Mouse (Mus musculus) intestine, embryonic 16.5 days (tissue): ENCODE measurements around the gene Adamtsl1. TPM values are rescaled to one million over a fixed set of nuclear protein-coding genes. Genes with fewer than 3 reads are reported as not detected.

Experiments
- ATAC-seq: fragments of 200-750 bp; cut with Nextera tagmentation; 2 replicates; pipeline ENCODE4 v1.8.0; 2017; ENCODE audit warnings: moderate TSS enrichment, moderate library complexity
- H3K27ac ChIP-seq: fragments of 300-500 bp; sonication (generic); 2 replicates; pipeline ENCODE4 v1.5.1; 2014; ENCODE audit warnings: mild to moderate bottlenecking, low read length
- H3K27me3 ChIP-seq: fragments of 300-500 bp; sonication (generic); replicated peaks from 2 replicates; pipeline ENCODE4 v1.6.1; 2014; ENCODE audit warnings: low read length, control low read depth, mixed read lengths; ENCODE audit not compliant: control insufficient read depth, insufficient read depth
- H3K36me3 ChIP-seq: fragments of 300-500 bp; sonication (generic); 2 replicates; pipeline ENCODE4 v1.6.1; 2014; ENCODE audit warnings: low read length, control low read depth; ENCODE audit not compliant: control insufficient read depth, insufficient read depth
- H3K4me1 ChIP-seq: fragments of 300-500 bp; sonication (generic); 2 replicates; pipeline ENCODE4 v1.6.1; 2014; ENCODE audit warnings: low read length, control low read depth, mixed read lengths; ENCODE audit not compliant: control insufficient read depth, insufficient read depth
- H3K4me2 ChIP-seq: fragments of 300-500 bp; sonication (generic); 2 replicates; pipeline ENCODE4 v1.6.1; 2014; ENCODE audit warnings: low read depth, low read length, control low read depth
- H3K4me3 ChIP-seq: fragments of 300-500 bp; sonication (generic); 2 replicates; pipeline ENCODE4 v1.5.1; 2014; ENCODE audit warnings: mild to moderate bottlenecking, low read length
- H3K9ac ChIP-seq: fragments of 300-500 bp; sonication (generic); 2 replicates; pipeline ENCODE4 v1.6.1; 2014; ENCODE audit warnings: low read depth, low read length
- H3K9me3 ChIP-seq: fragments of 300-500 bp; sonication (generic); 2 replicates; pipeline ENCODE4 v1.6.1; 2016; ENCODE audit warnings: low read length, control low read depth; ENCODE audit not compliant: control insufficient read depth
- WGBS: fragments of 180-500 bp; shearing (Covaris S2); extraction: QIAGEN DNeasy Blood & Tissue Kit; methylation state at CpG from one replicate; pipeline ENCODE4 v1.1.7; 2014; 5-methylcytosine and 5-hydroxymethylcytosine counted together
- polyA plus RNA-seq: library from polyadenylated mRNA; unstranded; fragments of >200 nt; fragmentation: Nextera tagmentation; extraction: Ambion mirVana; gene quantifications from 2 replicates; pipeline ENCODE4 v1.2.1, GENCODE M21; 2015

The Adamtsl1 gene
- polyA plus RNA-seq, 1 experiment from 2014 or later, result 6.6 TPM

GRCm38 (mm10) chr4:85845931-85846330 lies 332.0 kb downstream of the Adamtsl1 start:
- WGBS, result 51% methylated on average over 7 of the region's 7 CpGs
- Histone ChIP-seq H3K27me3 (no peaks in the 10 kb centered on the region), H3K9me3 (no peaks in the 10 kb centered on the region), H3K36me3 (no peaks in the 10 kb centered on the region), H3K9ac (no peak overlapping the region), H3K4me3 (no peak overlapping the region), H3K4me2 (no peak overlapping the region), H3K27ac (no peak overlapping the region), H3K4me1 (no peaks in the 10 kb centered on the region)
- no peak for ATAC-seq

- H3K9me3 ChIP-seq, result no peaks in the 10 kb centered on the region
- H3K36me3 ChIP-seq, result no peaks in the 10 kb centered on the region
- H3K4me1 ChIP-seq, result no peaks in the 10 kb centered on the region
- no peak overlapping the region for H3K4me3 ChIP-seq
- H3K9ac ChIP-seq, result no peak overlapping the region
- no peaks in the 10 kb centered on the region for H3K27me3 ChIP-seq
- no peak overlapping the region for H3K27ac ChIP-seq
- 87% methylated on average over 7 of the region's 7 CpGs for WGBS
- no peak for ATAC-seq
- H3K4me2 ChIP-seq, result no peak overlapping the region
These were observed 339.4 kb downstream of the Adamtsl1 start for GRCm38 (mm10) chr4:85853401-85853800.

- H3K4me3 ChIP-seq, result no peak overlapping the region
- no peaks in the 10 kb centered on the region for H3K36me3 ChIP-seq
- WGBS, result 48% methylated on average over 8 of the region's 8 CpGs
- H3K4me2 ChIP-seq, result no peak overlapping the region
- H3K27ac ChIP-seq, result no peak overlapping the region
- no peak for ATAC-seq
- H3K9me3 ChIP-seq, result no peaks in the 10 kb centered on the region
- no peak overlapping the region for H3K9ac ChIP-seq
- H3K27me3 ChIP-seq, result no peaks in the 10 kb centered on the region
- H3K4me1 ChIP-seq, result no peaks in the 10 kb centered on the region
These were observed 340.5 kb downstream of the Adamtsl1 start for GRCm38 (mm10) chr4:85854507-85854906.

GRCm38 (mm10) chr4:85879376-85879775 lies 365.4 kb downstream of the Adamtsl1 start:
- no peaks in the 10 kb centered on the region for H3K9me3 ChIP-seq
- no peak overlapping the region for H3K9ac ChIP-seq
- WGBS, result 64% methylated on average over 6 of the region's 6 CpGs

GRCm38 (mm10) chr4:85881318-85881717 lies 367.3 kb downstream of the Adamtsl1 start:
- Histone ChIP-seq H3K9ac (no peak overlapping the region), H3K4me3 (no peak overlapping the region), H3K9me3 (no peaks in the 10 kb centered on the region), H3K4me1 (no peaks in the 10 kb centered on the region), H3K4me2 (no peak overlapping the region), H3K36me3 (no peaks in the 10 kb centered on the region), H3K27ac (no peak overlapping the region), H3K27me3 (no peaks in the 10 kb centered on the region)
- 84% methylated on average over 4 of the region's 4 CpGs for WGBS
- ATAC-seq, result no peak

More at GRCm38 (mm10) chr4:85879376-85879775, 365.4 kb downstream of the Adamtsl1 start:
- H3K27ac ChIP-seq, result no peak overlapping the region
- no peaks in the 10 kb centered on the region for H3K4me1 ChIP-seq
- ATAC-seq, result no peak
- no peaks in the 10 kb centered on the region for H3K27me3 ChIP-seq
- H3K36me3 ChIP-seq, result no peaks in the 10 kb centered on the region
- H3K4me2 ChIP-seq, result no peak overlapping the region
- H3K4me3 ChIP-seq, result no peak overlapping the region

GRCm38 (mm10) chr4:85884031-85884430 lies 370.1 kb downstream of the Adamtsl1 start:
- Histone ChIP-seq H3K27ac (no peak overlapping the region), H3K9ac (no peak overlapping the region), H3K4me2 (no peak overlapping the region), H3K4me3 (no peak overlapping the region), H3K27me3 (no peaks in the 10 kb centered on the region), H3K9me3 (no peaks in the 10 kb centered on the region), H3K36me3 (no peaks in the 10 kb centered on the region), H3K4me1 (no peaks in the 10 kb centered on the region)
- no peak for ATAC-seq
- WGBS, result 50% methylated on average over 4 of the region's 4 CpGs

GRCm38 (mm10) chr4:85889877-85890598 lies 376.1 kb downstream of the Adamtsl1 start:
- no peak overlapping the region for H3K4me3 ChIP-seq
- no peak overlapping the region for H3K27ac ChIP-seq
- 74% methylated on average over 2 of the region's 2 CpGs for WGBS
- no peak overlapping the region for H3K4me2 ChIP-seq
- H3K27me3 ChIP-seq, result no peaks in the 10 kb centered on the region
- H3K4me1 ChIP-seq, result no peaks in the 10 kb centered on the region
- H3K9ac ChIP-seq, result no peak overlapping the region
- no peaks in the 10 kb centered on the region for H3K36me3 ChIP-seq
- ATAC-seq, result no peak
- no peaks in the 10 kb centered on the region for H3K9me3 ChIP-seq

GRCm38 (mm10) chr4:85901316-85901715 lies 387.3 kb downstream of the Adamtsl1 start:
- no peak for ATAC-seq
- 55% methylated on average over 4 of the region's 4 CpGs for WGBS
- H3K4me1 ChIP-seq, result no peaks in the 10 kb centered on the region

GRCm38 (mm10) chr4:85904217-85904616 lies 390.2 kb downstream of the Adamtsl1 start:
- Histone ChIP-seq H3K36me3 (no peaks in the 10 kb centered on the region), H3K27me3 (no peaks in the 10 kb centered on the region), H3K4me1 (no peaks in the 10 kb centered on the region), H3K9me3 (no peaks in the 10 kb centered on the region), H3K4me2 (no peak overlapping the region), H3K27ac (no peak overlapping the region), H3K4me3 (no peak overlapping the region), H3K9ac (no peak overlapping the region)
- ATAC-seq, result no peak
- 90% methylated on average over 5 of the region's 5 CpGs for WGBS

More at GRCm38 (mm10) chr4:85901316-85901715, 387.3 kb downstream of the Adamtsl1 start:
- Histone ChIP-seq H3K27ac (no peak overlapping the region), H3K27me3 (no peaks in the 10 kb centered on the region), H3K9ac (no peak overlapping the region), H3K36me3 (no peaks in the 10 kb centered on the region), H3K9me3 (no peaks in the 10 kb centered on the region), H3K4me3 (no peak overlapping the region), H3K4me2 (no peak overlapping the region)

- no peak overlapping the region for H3K9ac ChIP-seq
- no peak overlapping the region for H3K27ac ChIP-seq
- no peaks in the 10 kb centered on the region for H3K4me1 ChIP-seq
- no peak for ATAC-seq
- WGBS, result 55% methylated on average over 2 of the region's 2 CpGs
- no peaks in the 10 kb centered on the region for H3K36me3 ChIP-seq
- no peaks in the 10 kb centered on the region for H3K9me3 ChIP-seq
- H3K27me3 ChIP-seq, result no peaks in the 10 kb centered on the region
- H3K4me2 ChIP-seq, result no peak overlapping the region
- no peak overlapping the region for H3K4me3 ChIP-seq
These were observed 402.1 kb downstream of the Adamtsl1 start for GRCm38 (mm10) chr4:85916034-85916433.
